Mouse (Mus musculus) layer of hippocampus, adult 9-11 months (tissue): ENCODE measurements around the gene Inhbe.

Experiments used
- DNase-seq: peaks from one replicate; pipeline ENCODE4 v3.0.0; 2022

Gene Inhbe

DNA sequence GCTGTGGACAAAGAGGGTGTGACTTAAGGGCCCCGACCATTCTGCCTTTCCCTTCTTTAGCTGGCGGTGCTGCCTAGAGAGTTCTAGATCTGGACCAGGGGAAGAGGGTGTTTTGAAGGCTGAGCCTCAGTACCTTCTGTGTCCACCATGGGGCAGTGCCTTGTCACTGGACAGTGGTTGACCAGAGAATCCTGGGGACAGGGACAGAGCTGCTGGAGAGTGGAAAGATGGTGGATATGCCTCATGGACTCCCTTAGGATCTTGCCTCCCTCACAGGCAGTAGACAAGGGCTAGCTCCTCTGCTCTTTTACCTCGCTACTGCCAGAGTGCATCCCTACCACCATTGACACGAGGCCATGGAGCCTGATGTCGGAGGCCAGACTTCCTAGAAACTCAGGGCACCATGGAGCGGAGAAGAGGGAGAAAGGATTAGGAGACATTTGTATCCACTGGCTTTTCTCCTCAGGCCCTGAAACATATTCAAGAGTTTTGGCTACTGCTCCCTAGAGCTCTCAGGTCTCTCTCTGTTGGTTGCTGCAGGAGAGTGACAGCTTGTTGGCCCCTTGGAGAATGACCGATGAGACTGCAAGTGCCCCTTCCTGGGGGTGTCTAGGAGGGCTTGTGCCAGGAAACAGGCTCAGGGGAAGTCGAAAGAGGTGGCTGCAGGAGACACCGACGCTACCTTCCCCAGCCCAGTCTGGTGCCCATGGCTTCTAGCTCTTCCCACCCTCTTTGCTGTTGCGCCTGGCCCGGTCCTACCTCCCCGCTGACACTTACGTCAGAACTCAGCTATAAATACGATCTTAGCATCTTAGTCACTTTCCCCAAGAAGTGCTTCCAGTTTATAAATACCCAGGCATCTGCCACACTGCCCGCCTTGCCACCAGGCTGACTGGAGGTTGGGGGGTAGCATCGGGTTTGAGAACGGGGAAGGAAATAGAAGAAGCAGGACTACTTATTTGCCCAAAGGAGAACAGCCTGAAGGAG, at the start of gene Inhbe:
TSS of gene Inhbe (minus strand) at position 503 of the 987 bp plus-strand sequence.
- DNase-seq, result peak; percentile 88

DNA sequence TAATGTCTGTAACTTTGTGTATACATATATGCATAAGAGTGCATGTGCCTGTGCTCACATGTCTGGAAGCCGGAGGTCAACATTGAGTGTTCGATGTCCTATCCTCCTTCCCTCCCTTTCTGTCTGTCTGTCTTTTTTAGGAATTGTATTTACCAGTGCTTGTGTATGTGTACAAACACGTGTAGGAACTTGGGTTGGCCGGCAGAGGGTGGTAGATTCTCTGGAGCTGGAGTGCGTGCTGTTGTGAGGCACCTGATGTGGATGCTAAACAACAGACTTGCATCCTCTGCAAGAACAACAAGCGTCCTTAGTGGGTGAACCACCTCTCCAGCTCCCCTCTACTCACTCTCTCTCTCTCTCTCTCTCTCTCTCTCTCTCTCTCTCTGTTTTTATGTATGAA, 37.6 kb upstream of the Inhbe start:
- no peak for DNase-seq

DNA sequence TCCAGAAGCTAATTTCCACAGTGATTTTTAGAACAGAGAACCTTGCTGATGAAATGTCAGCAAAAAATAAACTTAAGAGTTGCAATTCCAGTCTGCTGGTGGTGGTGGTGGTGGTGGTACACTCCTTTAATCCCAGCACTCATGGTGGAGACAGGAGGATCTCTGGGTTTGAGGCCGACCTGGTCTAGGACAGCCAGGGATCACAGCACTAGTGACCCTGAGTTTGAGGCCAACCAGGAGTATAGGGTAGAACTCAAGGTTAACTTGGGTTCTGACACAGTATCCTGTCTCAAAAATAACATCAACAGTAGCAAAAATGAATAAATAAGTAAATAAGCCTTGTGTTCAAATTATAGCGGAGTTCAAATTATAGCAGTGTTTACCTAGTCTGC, 27.5 kb upstream of the Inhbe start:
- DNase-seq, result no peak

DNA sequence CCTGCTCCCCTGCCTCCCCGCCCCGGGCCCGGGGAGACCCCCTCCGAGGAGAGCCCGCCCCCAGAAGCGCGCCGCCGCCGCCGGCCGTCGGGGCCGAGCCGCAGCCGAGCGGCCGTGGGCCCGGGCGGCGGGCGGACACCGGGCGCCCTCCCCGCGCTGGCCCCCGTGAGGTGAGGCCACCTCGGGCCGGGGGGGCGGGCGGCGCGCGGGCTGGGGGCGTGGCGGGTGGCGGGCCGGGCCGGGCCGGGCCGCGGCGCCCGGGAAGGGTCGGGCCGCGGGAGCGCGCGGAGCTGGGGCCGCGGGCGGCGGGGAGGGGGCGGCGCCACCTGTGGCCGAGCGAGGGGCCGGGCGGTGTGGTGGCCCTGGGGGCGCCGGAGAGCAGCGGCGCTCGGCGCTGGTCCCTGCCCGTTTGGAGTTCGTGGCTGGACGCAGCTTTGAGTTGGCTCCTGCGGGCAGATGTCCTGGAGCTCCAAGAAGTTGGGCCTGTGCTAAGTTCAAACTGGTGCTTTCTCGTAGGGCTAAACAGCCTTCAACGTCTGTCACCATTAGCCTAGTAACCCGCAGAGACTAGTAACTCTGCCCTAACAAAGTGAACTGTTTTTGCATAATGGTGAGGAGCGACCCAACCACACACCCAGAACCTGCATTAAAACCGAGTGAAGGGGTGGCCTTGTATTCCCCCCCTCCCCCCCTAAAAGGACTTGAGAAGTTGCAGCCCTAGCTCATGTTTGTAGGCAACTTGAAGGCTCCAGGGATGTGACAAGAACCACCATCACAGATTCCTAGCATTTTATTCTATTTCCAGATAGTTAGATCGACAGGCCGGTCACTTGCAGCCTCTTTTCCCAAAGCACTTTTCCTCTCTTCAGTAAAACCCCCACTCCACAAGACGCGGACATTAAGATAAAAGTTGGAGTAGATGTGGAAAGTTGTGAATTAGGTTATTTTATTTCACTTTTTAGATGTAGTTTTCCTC, 26.8 kb upstream of the Inhbe start:
- peak; percentile 15 for DNase-seq

DNA sequence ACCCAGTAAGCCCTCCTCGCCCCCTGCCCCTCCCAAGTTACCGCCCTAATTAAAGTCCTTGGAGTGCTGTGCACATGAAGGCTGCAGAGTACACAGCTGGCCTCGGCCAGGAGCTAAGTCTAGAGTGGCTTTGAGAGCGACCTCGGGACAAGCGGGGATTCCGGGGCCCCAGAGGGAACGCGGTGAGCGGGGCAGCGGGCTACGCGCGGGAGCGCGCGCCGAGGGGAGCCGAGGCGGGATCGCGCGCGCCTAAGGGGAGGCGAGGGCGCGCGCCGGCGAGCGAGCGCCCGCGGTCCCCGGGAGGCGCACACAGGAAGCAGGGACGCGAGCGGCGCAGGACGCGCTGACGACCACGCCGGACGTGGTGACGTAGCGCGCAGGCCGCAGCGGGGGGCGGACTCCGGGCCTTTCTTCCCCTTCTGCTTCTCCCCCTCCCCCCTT, 26.1 kb upstream of the Inhbe start, which contains the start of gene R3hdm2:
TSS of gene R3hdm2 (plus strand) at position 77 of the 441 bp plus-strand sequence.
- DNase-seq, result peak; percentile 93

DNA sequence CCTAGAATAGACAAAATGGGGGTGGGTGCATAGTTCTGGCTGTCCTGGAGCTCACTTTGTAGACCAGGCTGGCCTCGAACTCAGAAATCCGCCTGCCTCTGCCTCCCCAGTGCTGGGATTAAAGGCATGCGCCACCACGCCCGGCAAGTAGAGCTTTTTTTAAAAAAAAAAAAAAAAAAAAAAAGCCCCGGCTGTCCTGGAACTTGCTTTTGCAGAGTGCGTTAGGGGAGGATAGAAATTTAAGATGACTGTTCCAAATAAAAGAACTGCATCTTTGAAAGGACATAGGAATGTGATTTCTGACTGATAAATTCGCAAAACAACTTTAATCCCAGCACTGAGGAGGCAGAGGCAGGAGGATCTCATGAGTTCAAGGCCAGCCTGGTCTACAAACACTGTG, 25.4 kb upstream of the Inhbe start:
- DNase-seq, result no peak

DNA sequence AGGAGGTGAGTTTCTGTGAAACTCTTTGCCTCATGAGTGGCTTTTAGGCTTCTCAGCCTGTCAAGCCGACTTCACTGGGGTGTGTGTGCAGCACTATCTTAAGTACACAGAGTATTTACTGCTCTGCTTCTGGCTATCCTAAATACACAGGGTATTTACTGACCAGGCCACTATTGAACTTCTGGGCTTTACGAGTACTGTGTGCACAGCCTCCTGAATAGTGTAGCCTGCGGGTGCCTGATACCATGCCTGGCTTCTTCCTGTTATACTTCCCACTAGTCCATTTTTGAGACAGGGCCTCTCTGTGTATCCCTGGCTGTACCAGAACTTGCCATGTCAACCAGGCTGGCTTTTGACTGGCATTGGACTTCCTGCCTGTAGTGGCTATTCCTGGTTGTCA, 23.5 kb upstream of the Inhbe start:
- DNase-seq, result no peak

DNA sequence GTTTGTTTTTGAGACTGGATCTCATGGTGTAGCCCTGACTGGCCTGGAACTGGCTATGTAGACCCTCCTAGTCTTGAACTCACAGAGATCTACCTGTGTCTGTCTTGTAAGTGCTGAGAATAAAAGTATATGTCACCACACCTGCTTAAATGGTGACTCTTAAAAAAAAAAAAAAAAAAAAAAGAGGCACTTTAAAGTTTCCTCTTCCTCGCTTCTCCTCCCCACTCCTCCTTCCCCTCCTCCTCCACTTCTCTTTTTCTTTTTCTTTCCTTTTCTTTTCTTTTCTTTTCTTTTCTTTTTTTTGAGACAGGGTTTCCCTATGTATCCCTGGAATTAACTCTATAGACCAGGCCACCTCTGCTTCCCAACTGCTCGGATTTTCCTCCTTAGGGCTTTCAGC, 16.8 kb upstream of the Inhbe start:
- no peak for DNase-seq

DNA sequence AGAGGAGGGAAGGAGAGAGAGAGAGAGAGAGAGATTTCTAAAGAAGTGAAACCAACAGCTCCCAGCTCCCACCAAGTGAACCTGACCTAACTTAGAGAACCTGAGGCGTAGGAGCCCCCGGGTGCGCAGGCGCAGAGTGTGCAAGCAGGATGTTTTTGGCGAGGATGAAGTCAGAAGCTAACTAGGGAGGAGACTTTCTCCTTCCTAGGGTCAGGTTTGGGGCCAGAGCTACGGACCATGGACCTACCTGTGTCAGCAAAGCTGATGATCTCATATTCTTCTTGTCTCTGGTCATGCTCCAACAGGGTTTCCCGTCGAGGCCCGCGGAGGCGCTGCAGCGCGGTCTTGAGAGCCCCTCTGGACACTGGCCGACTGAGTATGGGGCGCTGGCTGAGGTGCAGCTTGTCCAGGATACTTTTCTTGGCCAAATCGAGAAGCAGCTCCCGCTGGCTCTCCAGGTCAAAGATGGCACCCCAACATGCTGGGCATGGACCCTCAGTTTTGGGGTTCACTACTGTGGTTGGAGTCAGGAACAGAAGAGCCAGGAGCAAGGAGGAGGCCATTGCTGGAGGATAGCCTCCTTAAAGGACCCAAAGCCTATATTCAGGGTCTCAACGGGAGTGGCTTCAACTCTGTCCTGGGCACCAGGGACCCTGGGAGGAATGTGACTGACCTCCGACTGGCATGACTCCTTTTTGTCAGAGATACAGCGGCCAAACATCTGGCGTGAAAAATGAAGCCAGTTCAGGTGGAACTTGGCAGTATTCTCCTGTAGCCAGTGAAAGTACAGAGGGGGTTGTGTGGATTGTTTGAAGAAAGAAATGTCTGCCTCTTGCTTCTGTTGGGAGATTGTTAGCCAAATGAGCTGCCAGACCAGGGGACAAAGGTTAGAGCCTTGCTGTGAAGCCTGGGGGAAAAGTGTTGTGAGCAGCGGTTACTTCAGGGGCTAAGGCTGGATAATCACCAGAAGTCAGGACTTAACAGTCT, 15.9 kb upstream of the Inhbe start, which contains the start of gene Inhbc:
TSS of gene Inhbc (minus strand) at position 598 of the 987 bp plus-strand sequence.
- no peak for DNase-seq

DNA sequence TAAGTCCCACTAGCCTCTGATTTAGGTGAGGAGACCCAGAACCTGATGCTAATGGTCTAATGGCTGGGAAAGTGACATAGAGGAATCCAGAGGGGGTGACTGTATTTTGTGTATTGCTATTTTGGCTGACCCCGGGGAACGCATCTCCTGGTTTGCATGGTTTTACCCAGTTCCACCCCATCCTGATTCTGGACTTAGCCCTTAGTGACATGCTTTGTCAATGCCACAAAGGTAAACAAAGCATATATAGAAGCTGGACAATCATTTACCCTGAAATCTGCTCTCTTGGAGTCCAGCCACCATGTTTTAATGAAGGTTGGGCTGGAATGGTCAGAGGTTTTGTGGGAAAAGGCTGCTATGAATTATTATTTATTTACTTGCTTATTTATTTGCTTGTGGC, 14.1 kb upstream of the Inhbe start:
- DNase-seq, result no peak

DNA sequence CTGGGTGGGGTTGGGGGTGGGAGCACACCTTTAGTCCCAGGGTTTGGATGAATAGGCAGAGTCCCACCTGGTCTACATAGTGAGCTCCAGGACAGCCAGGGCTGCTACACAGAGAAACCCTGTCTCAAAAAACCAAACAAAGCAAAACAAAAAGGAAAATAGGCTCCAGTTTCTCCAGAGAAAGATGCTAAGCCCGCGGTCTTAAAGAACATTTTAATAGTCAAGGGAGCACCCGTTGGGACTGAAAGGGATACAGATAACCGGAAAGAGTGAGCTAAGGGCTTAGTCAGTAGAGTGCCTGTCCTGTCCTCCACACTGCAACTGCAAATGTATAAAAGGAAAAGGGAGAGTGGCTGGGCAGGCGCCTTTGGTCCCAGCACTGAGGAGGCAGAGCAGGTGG, 12.9 kb upstream of the Inhbe start:
- no peak for DNase-seq

DNA sequence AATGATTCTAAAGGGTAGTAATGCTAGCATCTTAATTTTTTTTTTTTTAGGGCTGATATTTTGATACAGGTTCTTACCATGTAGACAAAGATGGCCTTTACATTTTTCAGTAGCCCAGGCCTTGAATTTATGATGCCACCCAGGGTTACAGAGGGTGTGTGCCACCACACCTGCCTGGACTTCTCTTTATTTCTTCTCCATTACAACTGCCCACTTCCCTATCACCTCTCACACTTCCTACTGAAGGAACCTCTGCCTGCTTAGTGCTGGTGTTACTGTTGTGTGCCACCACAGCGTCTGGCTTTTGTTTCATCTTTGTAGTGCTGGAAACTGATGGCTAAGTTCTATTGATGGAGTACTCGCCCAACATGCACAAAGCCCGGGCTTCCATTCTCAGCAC, 6.5 kb upstream of the Inhbe start:
- DNase-seq, result no peak

DNA sequence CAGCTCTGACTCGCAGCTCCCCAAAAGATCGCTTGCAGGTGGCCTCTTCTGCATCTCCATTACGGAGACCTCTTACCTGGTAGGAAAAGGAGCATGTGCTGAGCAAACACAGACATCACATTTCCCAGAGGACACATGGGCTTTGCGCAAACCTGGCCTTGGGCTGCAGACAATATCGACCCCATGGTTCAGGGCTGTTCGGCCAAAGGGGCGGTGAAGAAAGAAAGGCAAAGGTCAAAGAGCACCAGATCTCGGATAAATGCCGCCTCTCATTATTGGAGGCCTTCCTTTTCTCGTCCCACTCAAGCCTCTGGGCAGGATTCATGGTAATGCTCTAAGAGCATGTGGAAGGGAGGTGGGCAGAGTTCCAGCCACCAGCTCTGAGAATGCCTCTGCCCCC, 1.1 kb upstream of the Inhbe start:
- no peak for DNase-seq

DNA sequence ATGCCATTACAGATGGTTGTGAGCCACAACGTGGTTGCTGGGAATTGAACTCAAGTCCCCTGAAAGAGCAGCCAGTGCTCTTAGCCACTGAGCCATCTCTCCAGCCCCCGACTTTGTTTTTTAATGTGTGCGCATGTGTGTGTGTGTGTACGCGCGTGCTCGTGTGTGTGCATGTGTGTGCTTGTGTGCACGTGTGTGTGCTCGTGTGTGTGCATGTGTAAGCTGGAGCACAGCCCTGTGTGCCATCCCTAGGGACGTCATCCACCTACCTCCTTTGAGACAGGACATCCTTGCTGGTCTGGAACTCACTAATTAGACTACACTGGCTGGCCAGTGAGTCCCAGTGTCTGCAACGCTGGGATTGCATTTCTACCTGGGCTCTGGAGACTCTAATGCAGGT, 1.4 kb downstream of the Inhbe start:
- DNase-seq, result no peak

DNA sequence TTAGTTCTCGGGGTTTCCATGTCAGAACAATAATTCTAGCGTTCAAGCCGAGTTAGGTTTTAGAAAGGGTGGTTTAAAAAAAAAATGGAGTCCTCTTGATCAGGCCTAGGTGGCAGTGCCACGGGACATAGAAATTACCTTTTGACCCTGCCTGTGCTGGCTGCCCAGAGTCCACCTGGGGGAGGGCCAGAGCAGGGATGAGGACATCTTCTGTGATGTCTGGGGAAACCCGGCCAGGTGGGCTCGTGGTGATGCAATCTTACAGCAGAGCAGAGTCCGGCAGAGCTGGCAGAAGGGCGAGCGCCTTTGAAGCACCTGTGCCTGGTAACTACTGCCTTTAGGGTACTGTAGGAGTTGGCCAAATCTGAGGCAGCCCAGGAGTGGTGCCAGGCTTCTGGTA, 2.0 kb downstream of the Inhbe start:
- no peak for DNase-seq

DNA sequence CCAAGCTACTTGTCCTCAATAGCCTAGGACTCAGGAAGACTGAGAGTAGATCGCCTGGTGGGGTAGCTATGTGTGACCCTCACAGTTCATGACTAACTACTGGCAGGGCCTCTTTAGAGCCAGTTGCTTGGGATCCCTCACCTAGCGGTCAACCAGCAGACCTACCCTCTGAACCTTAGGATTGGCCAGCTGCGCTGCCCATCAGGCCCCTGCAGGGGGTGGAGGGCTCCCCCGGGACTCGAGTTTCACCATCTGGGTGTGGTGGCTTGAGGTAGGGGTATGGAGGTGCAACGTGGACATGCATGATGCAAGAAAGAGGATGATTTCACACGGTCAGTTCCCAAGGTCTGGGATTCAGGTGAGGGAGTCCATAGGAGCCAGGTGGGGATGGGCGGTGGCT, 2.5 kb downstream of the Inhbe start:
- DNase-seq, result no peak

DNA sequence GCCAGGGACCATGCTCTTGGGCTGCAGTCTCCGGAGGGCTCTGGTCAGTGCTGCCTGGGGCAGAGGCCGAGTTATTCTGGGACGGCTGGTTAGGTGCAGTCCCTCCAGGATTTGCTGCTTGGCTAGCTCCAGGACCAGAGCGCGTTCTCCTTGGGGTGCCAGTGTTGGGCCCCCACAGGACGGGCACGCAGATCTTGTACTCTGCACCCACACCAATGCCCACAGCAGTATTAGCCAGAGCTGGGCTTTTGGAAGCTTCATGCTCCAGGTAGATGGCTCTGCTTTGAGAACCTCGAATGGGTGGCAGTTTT, 3.0 kb downstream of the Inhbe start:
- DNase-seq, result no peak

DNA sequence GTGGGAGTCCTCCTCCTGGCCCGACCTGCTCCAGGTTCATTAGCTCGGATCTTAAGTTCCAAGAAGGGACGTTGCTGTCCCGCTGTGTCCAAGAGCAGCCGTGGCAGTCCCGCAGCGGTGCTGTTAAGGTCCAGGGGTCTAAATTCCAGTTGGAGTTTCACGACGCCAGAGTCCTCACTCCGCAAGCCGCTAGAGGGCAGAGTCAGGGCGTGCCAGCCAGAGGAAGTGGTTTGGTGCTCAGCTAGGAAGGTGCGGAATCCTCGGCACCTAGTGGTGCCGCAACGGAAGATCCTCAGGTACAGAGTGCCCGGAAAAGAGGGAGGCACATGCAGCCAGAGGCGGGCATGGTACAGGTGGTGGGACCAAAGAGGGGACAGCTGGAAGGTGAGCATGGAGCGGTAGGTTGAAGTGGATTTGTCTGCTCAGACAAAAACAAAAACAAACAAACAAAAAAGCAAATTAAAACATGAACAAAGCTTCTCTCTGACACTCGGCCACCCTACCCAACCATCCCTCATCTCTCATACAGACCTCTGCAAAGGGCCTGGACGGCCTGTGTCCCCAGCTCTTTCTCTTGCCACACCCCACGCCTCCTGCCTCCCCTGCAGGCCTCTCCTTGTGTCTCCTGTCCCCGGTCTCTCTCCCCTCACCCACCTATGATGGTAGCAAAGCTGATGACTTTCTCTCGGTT, 3.5 kb downstream of the Inhbe start:
- no peak for DNase-seq

DNA sequence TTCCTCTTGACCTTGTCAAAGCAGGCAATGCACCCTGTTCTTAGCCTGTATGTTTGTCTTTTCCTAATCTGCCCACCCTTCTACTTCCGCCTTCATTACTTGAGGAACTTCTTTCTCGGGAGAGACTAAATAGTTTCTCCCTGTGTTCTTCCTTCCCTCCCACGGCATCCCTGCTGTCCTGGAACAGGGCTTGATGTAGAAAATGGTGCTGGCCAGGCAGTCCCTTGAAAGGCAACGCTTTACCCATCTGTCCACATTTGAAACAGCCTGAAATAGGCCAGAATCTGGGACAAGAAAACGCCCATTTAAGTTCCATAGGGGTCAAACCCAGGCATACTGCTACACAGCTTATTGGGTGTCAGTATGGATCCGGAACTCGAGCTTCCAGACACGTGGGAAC, 4.4 kb downstream of the Inhbe start:
- no peak for DNase-seq

DNA sequence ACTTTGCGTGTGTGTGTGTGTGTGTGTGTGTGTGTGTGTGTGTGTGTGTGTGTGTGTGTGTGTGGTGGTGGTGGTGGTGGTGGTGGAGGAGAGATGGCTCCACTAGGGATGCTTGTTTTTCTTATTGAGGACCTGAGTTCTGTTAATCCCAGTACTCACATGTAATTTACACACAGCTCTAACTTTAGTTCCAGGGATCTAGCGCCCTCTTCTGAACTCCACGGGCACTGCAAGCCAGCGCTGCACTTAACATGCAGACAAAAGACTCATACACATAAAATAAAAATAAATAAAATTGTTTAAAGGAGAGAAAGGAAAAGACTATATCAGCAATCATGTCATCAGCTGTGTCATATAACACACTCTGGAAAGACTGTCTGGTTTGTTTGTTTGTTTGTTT, 5.3 kb downstream of the Inhbe start:
- DNase-seq, result no peak

DNA sequence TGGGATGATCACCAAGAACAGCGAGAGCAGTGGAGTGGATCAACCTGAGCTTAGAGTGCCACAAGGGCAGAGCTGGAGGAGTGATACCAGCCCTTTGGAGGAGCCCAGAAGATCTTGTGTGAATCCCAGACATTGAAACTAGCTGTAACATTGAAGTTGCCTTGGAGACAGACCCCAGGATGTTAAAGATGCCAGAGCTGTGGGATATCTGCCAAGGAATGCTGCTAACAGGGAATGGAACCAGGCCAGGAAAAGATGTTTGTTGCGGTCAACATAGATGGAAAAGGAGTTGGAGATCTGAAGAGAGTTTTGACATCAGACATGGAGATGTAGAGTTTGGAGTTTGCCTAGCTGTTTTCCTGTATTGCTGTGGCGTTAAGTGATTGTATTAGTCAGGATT, 8.0 kb downstream of the Inhbe start:
- DNase-seq, result no peak

DNA sequence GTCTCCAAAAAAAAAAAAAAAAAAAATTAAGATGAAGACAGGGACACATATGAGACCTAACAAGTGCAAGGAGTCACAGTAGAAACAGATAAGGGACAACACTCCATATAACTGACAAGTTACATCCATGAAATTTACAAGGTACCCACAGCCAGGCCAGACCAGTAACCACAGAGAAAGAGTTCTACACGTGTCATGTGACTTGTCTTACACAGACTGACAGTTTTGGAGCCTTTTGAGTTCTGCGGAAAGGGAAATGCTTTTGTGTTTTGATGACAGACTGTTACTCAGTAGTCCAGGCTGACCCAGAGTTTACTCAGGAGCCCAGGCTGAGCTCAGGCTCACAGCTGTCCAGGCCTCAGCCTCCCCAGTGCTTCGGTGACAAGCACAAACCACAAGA, 11.2 kb downstream of the Inhbe start:
- no peak for DNase-seq
